Mouse (Mus musculus) retina, adult 2 months (tissue): Measurements from ENCODE around the gene Rasl11a.
"Not testable (repeated sequence)": the region's sequence is repeated elsewhere in the genome, so short reads cannot be mapped to it uniquely, and the experiment has no call there.

Experiments used
- DNase-seq: peaks from one replicate; pipeline ENCODE4 v3.0.0-alpha.2; 2012; ENCODE audit warnings: low read depth, low spot score

The Rasl11a gene

DNA sequence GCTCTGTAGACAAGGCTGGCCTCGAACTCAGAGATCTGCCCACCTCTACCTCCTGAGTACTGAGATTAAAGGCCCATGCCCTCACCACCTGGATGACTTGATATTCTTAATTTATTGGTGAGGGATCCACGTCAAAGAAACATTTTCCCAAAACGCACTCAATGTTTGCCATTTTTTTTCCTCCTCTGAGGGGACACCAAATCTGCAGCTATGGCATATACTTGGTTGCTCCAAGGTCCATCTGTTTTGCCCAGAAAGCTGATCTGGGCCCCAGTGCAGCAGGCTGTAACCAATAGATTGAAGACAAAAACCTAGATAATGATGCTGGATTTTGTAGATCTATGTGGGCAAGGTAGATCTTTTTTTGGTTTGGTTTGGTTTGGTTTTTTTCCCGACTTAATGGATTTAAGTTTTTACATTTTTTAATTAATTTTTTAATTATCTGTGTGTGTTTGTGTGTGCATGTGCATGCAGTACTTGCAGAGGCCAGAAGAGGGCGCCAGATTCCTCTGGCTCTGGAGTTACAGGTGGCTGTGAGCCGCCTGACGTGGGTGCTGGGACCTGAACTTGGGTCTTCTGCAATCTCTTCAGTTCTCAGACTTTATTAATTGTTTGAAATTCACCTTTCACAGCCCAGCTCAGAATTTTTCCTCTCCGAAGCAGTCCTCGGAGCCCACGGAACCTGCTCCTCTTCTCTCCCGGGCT, 48.8 kb downstream of the Rasl11a start:
- DNase-seq = no peak

GRCm38 (mm10) chr5:146895667-146896066, 50.8 kb downstream of the Rasl11a start:
- DNase-seq = not testable (repeated sequence)

GRCm38 (mm10) chr5:146896973-146897372, 52.1 kb downstream of the Rasl11a start:
- no peak for DNase-seq
